Mouse (Mus musculus) testis, adult 2 months (tissue): ENCODE measurements around the gene Lancl2.

ENCODE experiments used
- CTCF ChIP-seq: fragments of 200-500 bp; IDR thresholded peaks from 2 replicates; pipeline ENCODE4 v1.5.1; 2012; ENCODE audit warnings: low read depth, mild to moderate bottlenecking, inconsistent platforms, low read length, moderate library complexity; ENCODE audit not compliant: control insufficient read depth, insufficient read depth, insufficient replicate concordance
- POLR2A ChIP-seq: fragments of 200-500 bp; IDR thresholded peaks from 2 replicates; pipeline ENCODE4 v1.6.1; 2012; ENCODE audit warnings: low read depth, mild to moderate bottlenecking, inconsistent platforms, low read length, moderate library complexity; ENCODE audit not compliant: control insufficient read depth

- TF ChIP-seq CTCF (no peak), POLR2A (no peak)
Observed at GRCm38 (mm10) chr6:57765095-57765878, 62.9 kb downstream of the Lancl2 start.
